Mouse (Mus musculus): ENCODE results near the gene Noxo1. TPM values are rescaled to one million over a fixed set of nuclear protein-coding genes. Genes with fewer than 3 reads are reported as not detected.
A peak's percentile ranks its signal among the peaks of the same experiment; 100 is the strongest.
"Not testable (repeated sequence)": the region's sequence is repeated elsewhere in the genome, so short reads cannot be mapped to it uniquely, and the experiment has no call there.

Gene Noxo1
- polyA plus RNA-seq, 1 experiment: 5.2 TPM

- no peak for TF ChIP-seq POLR2A (IDR thresholded peaks at IDR 0.05; ENCODE audit: extremely low read depth, insufficient read depth, low read length)
- no peak for TF ChIP-seq CTCF (IDR thresholded peaks at IDR 0.05; ENCODE audit: extremely low read depth, insufficient read depth, low read length)
- no peak overlapping the region for H3K27ac ChIP-seq (ENCODE audit: insufficient read depth, low read length)
- H3K4me1 ChIP-seq (ENCODE audit: control insufficient read depth, insufficient read depth, low read length): peaks cover 2% of the 10 kb centered on the region; the same call in 1 of the 2 replicates
- no peak overlapping the region for H3K4me3 ChIP-seq (ENCODE audit: insufficient read depth, low read length)
Measured at GRCm38 (mm10) chr17:24708646-24709045, 12.6 kb downstream of the Noxo1 start.

GRCm38 (mm10) chr17:24715556-24715955 lies 19.5 kb downstream of the Noxo1 start:
- Histone ChIP-seq H3K4me1 (ENCODE audit: control insufficient read depth, insufficient read depth, low read length) (no peaks in the 10 kb centered on the region), H3K27ac (ENCODE audit: insufficient read depth, low read length) (no peak overlapping the region), H3K4me3 (ENCODE audit: insufficient read depth, low read length) (no peak overlapping the region)
- no peak for TF ChIP-seq CTCF (IDR thresholded peaks at IDR 0.05; ENCODE audit: extremely low read depth, insufficient read depth, low read length)
- no peak for TF ChIP-seq POLR2A (IDR thresholded peaks at IDR 0.05; ENCODE audit: extremely low read depth, insufficient read depth, low read length)

GRCm38 (mm10) chr17:24716166-24716682 lies 20.2 kb downstream of the Noxo1 start:
- Histone ChIP-seq H3K4me3 (ENCODE audit: insufficient read depth, low read length) (no peak overlapping the region), H3K4me1 (ENCODE audit: control insufficient read depth, insufficient read depth, low read length) (no peaks in the 10 kb centered on the region), H3K27ac (ENCODE audit: insufficient read depth, low read length) (no peak overlapping the region)
- TF ChIP-seq CTCF (IDR thresholded peaks at IDR 0.05; ENCODE audit: extremely low read depth, insufficient read depth, low read length) (no peak), POLR2A (IDR thresholded peaks at IDR 0.05; ENCODE audit: extremely low read depth, insufficient read depth, low read length) (no peak)

- peaks cover 2% of the 10 kb centered on the region; the same call in 1 of the 2 replicates for H3K4me1 ChIP-seq (ENCODE audit: control insufficient read depth, insufficient read depth, low read length)
- TF ChIP-seq CTCF (IDR thresholded peaks at IDR 0.05; ENCODE audit: extremely low read depth, insufficient read depth, low read length) (no peak), POLR2A (IDR thresholded peaks at IDR 0.05; ENCODE audit: extremely low read depth, insufficient read depth, low read length) (no peak)
- no peak within 1 kb of the TSS; the same call in 1 of the 2 replicates for H3K4me3 ChIP-seq (ENCODE audit: insufficient read depth, low read length)
- no peak within 1 kb of the TSS for H3K27ac ChIP-seq (ENCODE audit: insufficient read depth, low read length)
Measured at GRCm38 (mm10) chr17:24717943-24718342, 21.9 kb downstream of the Noxo1 start, which contains the start of the genes Rnf151 and Rps2. Gene Rnf151, minus strand, starts transcription at chr17:24718063. Gene Rps2, plus strand, starts transcription at chr17:24718116.

- H3K27ac ChIP-seq (ENCODE audit: insufficient read depth, low read length); H3K4me1 ChIP-seq (ENCODE audit: control insufficient read depth, insufficient read depth, low read length): not testable (repeated sequence)
- H3K4me3 ChIP-seq (ENCODE audit: insufficient read depth, low read length): peak overlapping the region; percentile 51
Measured at GRCm38 (mm10) chr17:24718938-24719337, 22.9 kb downstream of the Noxo1 start.

- peak overlapping the region; percentile 51 for H3K4me3 ChIP-seq (ENCODE audit: insufficient read depth, low read length)
- no peak for TF ChIP-seq CTCF (IDR thresholded peaks at IDR 0.05; ENCODE audit: extremely low read depth, insufficient read depth, low read length)
- TF ChIP-seq POLR2A (IDR thresholded peaks at IDR 0.05; ENCODE audit: extremely low read depth, insufficient read depth, low read length): peak; percentile 99
- H3K4me1 ChIP-seq (ENCODE audit: control insufficient read depth, insufficient read depth, low read length): peaks cover 5% of the 10 kb centered on the region; the same call in 1 of the 2 replicates
- H3K27ac ChIP-seq (ENCODE audit: insufficient read depth, low read length): no peak overlapping the region
Measured at GRCm38 (mm10) chr17:24719494-24720222, 23.6 kb downstream of the Noxo1 start.

- H3K4me3 ChIP-seq (ENCODE audit: insufficient read depth, low read length): peak overlapping the region; percentile 51
- H3K27ac ChIP-seq (ENCODE audit: insufficient read depth, low read length); H3K4me1 ChIP-seq (ENCODE audit: control insufficient read depth, insufficient read depth, low read length): not testable (repeated sequence)
Measured at GRCm38 (mm10) chr17:24720616-24721015, 24.6 kb downstream of the Noxo1 start.

GRCm38 (mm10) chr17:24721383-24721955 lies 25.4 kb downstream of the Noxo1 start:
- 0 out of 2 replicates have a peak overlapping the region, but pooled peaks have one; percentile 51 for H3K4me3 ChIP-seq (ENCODE audit: insufficient read depth, low read length)
- TF ChIP-seq POLR2A (IDR thresholded peaks at IDR 0.05; ENCODE audit: extremely low read depth, insufficient read depth, low read length): 0 out of 2 replicates have a peak, but pooled peaks have one; percentile 31
- not testable (repeated sequence) for H3K27ac ChIP-seq (ENCODE audit: insufficient read depth, low read length); H3K4me1 ChIP-seq (ENCODE audit: control insufficient read depth, insufficient read depth, low read length)

GRCm38 (mm10) chr17:24722220-24722924 lies 26.3 kb downstream of the Noxo1 start:
- Histone ChIP-seq H3K4me3 (ENCODE audit: insufficient read depth, low read length) (no peak overlapping the region), H3K27ac (ENCODE audit: insufficient read depth, low read length) (no peak overlapping the region), H3K4me1 (ENCODE audit: control insufficient read depth, insufficient read depth, low read length) (peaks cover 5% of the 10 kb centered on the region; the same call in 1 of the 2 replicates)
- TF ChIP-seq POLR2A (IDR thresholded peaks at IDR 0.05; ENCODE audit: extremely low read depth, insufficient read depth, low read length): 0 out of 2 replicates have a peak, but pooled peaks have one; percentile 1
- no peak for TF ChIP-seq CTCF (IDR thresholded peaks at IDR 0.05; ENCODE audit: extremely low read depth, insufficient read depth, low read length)
